Mouse (Mus musculus) hindbrain, postnatal 0 days (tissue): ENCODE results near the gene Olfr926. TPM values are rescaled to one million over a fixed set of nuclear protein-coding genes. Genes with fewer than 3 reads are reported as not detected.
"Not testable (repeated sequence)": the region's sequence is repeated elsewhere in the genome, so short reads cannot be mapped to it uniquely, and the experiment has no call there.

Experiments
- ATAC-seq: fragments of 200-750 bp; cut with Nextera tagmentation; 2 replicates; pipeline ENCODE4 v1.8.0; 2017; ENCODE audit warnings: mild to moderate bottlenecking, moderate TSS enrichment, moderate library complexity
- DNase-seq: peaks from one replicate; pipeline ENCODE4 v3.0.0-alpha.2; 2015; ENCODE audit warnings: low spot score
- H3K27ac ChIP-seq: fragments of 300-500 bp; sonication (generic); 2 replicates; pipeline ENCODE4 v1.5.1; 2014; ENCODE audit warnings: mild to moderate bottlenecking
- H3K27me3 ChIP-seq: fragments of 300-500 bp; sonication (generic); 2 replicates; pipeline ENCODE4 v1.6.1; 2014; ENCODE audit warnings: low read length, mixed read lengths; ENCODE audit not compliant: insufficient read depth
- H3K36me3 ChIP-seq: fragments of 300-500 bp; sonication (generic); 2 replicates; pipeline ENCODE4 v1.6.1; 2014; ENCODE audit warnings: low read length, mixed read lengths; ENCODE audit not compliant: insufficient read depth
- H3K4me1 ChIP-seq: fragments of 300-500 bp; sonication (generic); 2 replicates; pipeline ENCODE4 v1.6.1; 2014; ENCODE audit warnings: antibody characterized with exemption, low read length, mixed read lengths; ENCODE audit not compliant: insufficient read depth
- H3K4me2 ChIP-seq: fragments of 300-500 bp; sonication (generic); 2 replicates; pipeline ENCODE4 v1.6.1; 2014; ENCODE audit warnings: low read depth, mild to moderate bottlenecking, low read length, moderate library complexity, mixed read lengths
- H3K4me3 ChIP-seq: fragments of 300-500 bp; sonication (generic); 2 replicates; pipeline ENCODE4 v1.5.1; 2014; ENCODE audit warnings: low read length
- H3K9ac ChIP-seq: fragments of 300-500 bp; sonication (generic); replicated peaks from 2 replicates; pipeline ENCODE4 v1.6.1; 2014; ENCODE audit warnings: mild to moderate bottlenecking, low read length, moderate library complexity, mixed read lengths
- H3K9me3 ChIP-seq: fragments of 300-500 bp; sonication (generic); 2 replicates; pipeline ENCODE4 v1.6.1; 2016; ENCODE audit warnings: low read length, mixed read lengths
- CTCF ChIP-seq: IDR thresholded peaks from 2 replicates; pipeline ENCODE4 v1.5.1; 2016; ENCODE audit warnings: antibody characterized with exemption, control low read depth, low read depth
- whole genome bisulfite sequencing: fragments of 180-500 bp; shearing (Covaris S2); extraction: QIAGEN DNeasy Blood & Tissue Kit; methylation state at CpG from one replicate; pipeline ENCODE4 v1.1.7; 2014; 5-methylcytosine and 5-hydroxymethylcytosine counted together
- polyA plus RNA-seq: library from polyadenylated mRNA; unstranded; fragments of >200 nt; fragmentation: Nextera tagmentation; extraction: Ambion mirVana; gene quantifications from 2 replicates; pipeline ENCODE4 v1.2.1, GENCODE M21; 2015
- total RNA-seq: library from RNA; depleted of rRNA; stranded (reverse); fragments of >200 nt; gene quantifications from 2 replicates; pipeline ENCODE4 v1.2.3, GENCODE M21; 2014; rRNA removed

Olfr926 gene
- total RNA-seq (not detected in 2 replicates), polyA plus RNA-seq (not detected in 2 replicates)

- Histone ChIP-seq H3K27ac (no peak within 1 kb of the TSS), H3K4me2 (no peak within 1 kb of the TSS), H3K9me3 (no peaks in the 10 kb centered on the region), H3K4me3 (no peak within 1 kb of the TSS), H3K4me1 (no peaks in the 10 kb centered on the region), H3K36me3 (no peaks in the 10 kb centered on the region), H3K9ac (no peak within 1 kb of the TSS), H3K27me3 (no peaks in the 10 kb centered on the region)
- ATAC-seq (no peak), DNase-seq (no peak)
- 87% methylated on average over 2 of the region's 2 CpGs for WGBS
- no peak for TF ChIP-seq CTCF
These were observed at the start of gene Olfr926 for GRCm38 (mm10) chr9:38876826-38877225. Gene Olfr926 (plus strand): TSS chr9:38877126.

GRCm38 (mm10) chr9:38833027-38833426, 43.9 kb upstream of the Olfr926 start:
- WGBS: 72% methylated on average over 2 of the region's 2 CpGs
- no peak for TF ChIP-seq CTCF
- no peak overlapping the region for H3K4me2 ChIP-seq

GRCm38 (mm10) chr9:38844149-38844548, 32.8 kb upstream of the Olfr926 start, which contains the start of gene Olfr924:
Gene Olfr924 (plus strand): TSS chr9:38844449.
- H3K9ac ChIP-seq: no peak within 1 kb of the TSS
- WGBS: 94% methylated on average over 1 of the region's 1 CpGs
- ATAC-seq (no peak), DNase-seq (no peak)
- no peak within 1 kb of the TSS for H3K4me2 ChIP-seq
- H3K27ac ChIP-seq: no peak within 1 kb of the TSS
- H3K4me3 ChIP-seq: no peak within 1 kb of the TSS
- no peaks in the 10 kb centered on the region for H3K27me3 ChIP-seq
- no peaks in the 10 kb centered on the region for H3K4me1 ChIP-seq
- H3K9me3 ChIP-seq: no peaks in the 10 kb centered on the region
- TF ChIP-seq CTCF: no peak
- H3K36me3 ChIP-seq: no peaks in the 10 kb centered on the region

More at GRCm38 (mm10) chr9:38833027-38833426, 43.9 kb upstream of the Olfr926 start:
- H3K27ac ChIP-seq: no peak overlapping the region
- DNase-seq (no peak), ATAC-seq (no peak)
- H3K4me1 ChIP-seq: no peaks in the 10 kb centered on the region
- no peak overlapping the region for H3K4me3 ChIP-seq
- H3K36me3 ChIP-seq: no peaks in the 10 kb centered on the region
- no peaks in the 10 kb centered on the region for H3K9me3 ChIP-seq
- no peaks in the 10 kb centered on the region for H3K27me3 ChIP-seq
- H3K9ac ChIP-seq: no peak overlapping the region

- Histone ChIP-seq H3K36me3 (no peaks in the 10 kb centered on the region), H3K27ac (no peak within 1 kb of the TSS), H3K4me2 (no peak within 1 kb of the TSS), H3K4me3 (no peak within 1 kb of the TSS), H3K9ac (no peak within 1 kb of the TSS), H3K27me3 (no peaks in the 10 kb centered on the region), H3K9me3 (no peaks in the 10 kb centered on the region), H3K4me1 (no peaks in the 10 kb centered on the region)
- no peak for TF ChIP-seq CTCF
- DNase-seq: no peak
- ATAC-seq: no peak
These were observed 22.2 kb upstream of the Olfr926 start, which contains the start of gene Olfr26 for GRCm38 (mm10) chr9:38854760-38855159. Gene Olfr26 (plus strand): TSS chr9:38855060.

GRCm38 (mm10) chr9:38874880-38875279, 2.0 kb upstream of the Olfr926 start:
- H3K4me1 ChIP-seq, H3K4me2 ChIP-seq, ATAC-seq, H3K36me3 ChIP-seq, DNase-seq, H3K9me3 ChIP-seq, H3K4me3 ChIP-seq, H3K27ac ChIP-seq, H3K9ac ChIP-seq, H3K27me3 ChIP-seq: not testable (repeated sequence)
- 54% methylated on average over 2 of the region's 2 CpGs for WGBS

Other genes with a start within 250 kb of the Olfr926 start
- gene Olfr916, start 217.3 kb upstream of the Olfr926 start, total RNA-seq: not detected in 2 replicates
- not detected in 2 replicates for gene Olfr916, start 217.3 kb upstream of the Olfr926 start, polyA plus RNA-seq
- gene Olfr917, start 211.3 kb upstream of the Olfr926 start, total RNA-seq: not detected in 2 replicates
- gene Olfr917, start 211.3 kb upstream of the Olfr926 start, polyA plus RNA-seq: not detected in 2 replicates
- gene Olfr918, start 202.5 kb upstream of the Olfr926 start, total RNA-seq: not detected in 2 replicates
- gene Olfr918, start 202.5 kb upstream of the Olfr926 start, polyA plus RNA-seq: not detected in 2 replicates
- gene Olfr919, start 173.5 kb upstream of the Olfr926 start, total RNA-seq: not detected in 2 replicates
- not detected in 2 replicates for gene Olfr919, start 173.5 kb upstream of the Olfr926 start, polyA plus RNA-seq
- gene Vwa5a, start 158.9 kb upstream of the Olfr926 start, total RNA-seq: 9.2 and 14.1 TPM in 2 replicates
- 9.4 and 10.2 TPM in 2 replicates for gene Vwa5a, start 158.9 kb upstream of the Olfr926 start, polyA plus RNA-seq
- gene Olfr920, start 124.8 kb upstream of the Olfr926 start, total RNA-seq: 0.21 TPM in 1 of 2 replicates, not detected in the other
- gene Olfr920, start 124.8 kb upstream of the Olfr926 start, polyA plus RNA-seq: 0.03 and 0.06 TPM in 2 replicates
- not detected in 2 replicates for gene Olfr921, start 104.1 kb upstream of the Olfr926 start, total RNA-seq
- not detected in 2 replicates for gene Olfr921, start 104.1 kb upstream of the Olfr926 start, polyA plus RNA-seq
- not detected in 2 replicates for gene Olfr922, start 62.5 kb upstream of the Olfr926 start, total RNA-seq
- not detected in 2 replicates for gene Olfr922, start 62.5 kb upstream of the Olfr926 start, polyA plus RNA-seq
- not detected in 2 replicates for gene Olfr923, start 50.6 kb upstream of the Olfr926 start, total RNA-seq
- gene Olfr923, start 50.6 kb upstream of the Olfr926 start, polyA plus RNA-seq: not detected in 2 replicates
- gene Olfr924, start 32.7 kb upstream of the Olfr926 start, total RNA-seq: not detected in 2 replicates
- gene Olfr924, start 32.7 kb upstream of the Olfr926 start, polyA plus RNA-seq: not detected in 2 replicates
- gene Olfr26, start 22.1 kb upstream of the Olfr926 start, total RNA-seq: not detected in 2 replicates
- not detected in 2 replicates for gene Olfr26, start 22.1 kb upstream of the Olfr926 start, polyA plus RNA-seq
- not detected in 2 replicates for gene Olfr930, start 52.7 kb downstream of the Olfr926 start, total RNA-seq
- not detected in 2 replicates for gene Olfr930, start 52.7 kb downstream of the Olfr926 start, polyA plus RNA-seq
- gene Olfr933, start 95.2 kb downstream of the Olfr926 start, total RNA-seq: not detected in 2 replicates
- not detected in 2 replicates for gene Olfr933, start 95.2 kb downstream of the Olfr926 start, polyA plus RNA-seq
- gene Olfr934, start 111.2 kb downstream of the Olfr926 start, total RNA-seq: not detected in 2 replicates
- gene Olfr934, start 111.2 kb downstream of the Olfr926 start, polyA plus RNA-seq: not detected in 2 replicates
- not detected in 2 replicates for gene Olfr935, start 122.6 kb downstream of the Olfr926 start, total RNA-seq
- not detected in 2 replicates for gene Olfr935, start 122.6 kb downstream of the Olfr926 start, polyA plus RNA-seq
- gene Olfr146, start 146.3 kb downstream of the Olfr926 start, total RNA-seq: not detected in 2 replicates
- not detected in 2 replicates for gene Olfr146, start 146.3 kb downstream of the Olfr926 start, polyA plus RNA-seq
- not detected in 2 replicates for gene Olfr937, start 187.8 kb downstream of the Olfr926 start, total RNA-seq
- gene Olfr937, start 187.8 kb downstream of the Olfr926 start, polyA plus RNA-seq: not detected in 2 replicates
- gene Olfr938, start 201.8 kb downstream of the Olfr926 start, total RNA-seq: not detected in 2 replicates
- not detected in 2 replicates for gene Olfr938, start 201.8 kb downstream of the Olfr926 start, polyA plus RNA-seq